8 mouse cellular contexts compared by ENCODE assay signal in genomic region chr10:81182336-81183333, GRCm38 (mm10). TPM values are rescaled to one million over a fixed set of nuclear protein-coding genes. Genes with fewer than 3 reads are reported as not detected.
A peak's percentile ranks its signal among the peaks of the same experiment; 100 is the strongest.
DNase-seq lines count a peak whose midpoint lies in the region; ATAC-seq lines count a peak whose summit lies in the region.

Gene Dapk3, plus strand, starts transcription at chr10:81183005.

- 4% methylated on average over 53 of the region's 53 CpGs for WGBS in hindbrain, embryonic 11.5 days

- H3K27ac ChIP-seq in hindbrain, embryonic 11.5 days (ENCODE audit: low read depth, low read length): peak within 1 kb of the TSS; percentile 65

- H3K27me3 ChIP-seq in hindbrain, embryonic 11.5 days (ENCODE audit: control insufficient read depth, insufficient read depth, low read length): no peaks in the 10 kb centered on the region

- peak; percentile 96 for ATAC-seq in hindbrain, embryonic 11.5 days (ENCODE audit: low FRiP score)

- no peaks in the 10 kb centered on the region for H3K9me3 ChIP-seq in hindbrain, embryonic 11.5 days (ENCODE audit: control insufficient read depth, low read length)

- H3K4me1 ChIP-seq in hindbrain, embryonic 11.5 days (replicated peaks; ENCODE audit: control insufficient read depth, insufficient read depth, low read length): peaks cover 4% of the 10 kb centered on the region

- DNase-seq in Muller cell, postnatal 12 days (ENCODE audit: inconsistent ontology term): peak; percentile 98
- peak; percentile 99 for DNase-seq in cerebellum, adult 9-11 months
- peak; percentile 99 for DNase-seq in frontal cortex, adult 2 months (ENCODE audit: extremely low spot score in 1 of 2, low spot score in 1 of 2)
- DNase-seq in hindbrain, embryonic 11.5 days (ENCODE audit: low spot score): peak; percentile 98
- DNase-seq in layer of hippocampus, postnatal 10 days (ENCODE audit: low spot score in 2 of 2): peak; percentile 96
- DNase-seq in lung, postnatal 10 days: peak; percentile 98
- peak; percentile 91 for DNase-seq in ovary, postnatal 36 days (ENCODE audit: low spot score)
- DNase-seq in thymus, postnatal 25 days: peak; percentile 94

- H3K4me2 ChIP-seq in hindbrain, embryonic 11.5 days (replicated peaks; ENCODE audit: low read depth, low read length): peak within 1 kb of the TSS; percentile 57

- peak within 1 kb of the TSS; percentile 78 for H3K4me3 ChIP-seq in hindbrain, embryonic 11.5 days (ENCODE audit: low read depth, low read length)

- H3K9ac ChIP-seq in hindbrain, embryonic 11.5 days (ENCODE audit: low read depth, low read length): peak within 1 kb of the TSS; percentile 73

- peaks cover 42% of the 10 kb centered on the region for H3K36me3 ChIP-seq in hindbrain, embryonic 11.5 days (ENCODE audit: control insufficient read depth, insufficient read depth, low read length)

RNA-seq across cellular contexts. Expression of gene Dapk3, which starts in this region (rescaled TPM):
- polyA plus RNA-seq in frontal cortex, adult 2 months (2012; rRNA removed): 75.3 and 76.8 TPM in 2 replicates
- polyA plus RNA-seq in hindbrain, embryonic 11.5 days (2014; fragmentation: Nextera tagmentation; extraction: Ambion mirVana): 49.9 and 53.3 TPM in 2 replicates
- total RNA-seq in layer of hippocampus, postnatal 10 days (2021): 10 to 100 TPM; 66.1 to 67.9 TPM

Comparison
In these comparisons a context has a peak if more than half of its experiments do, and no peak if none do; other contexts are left out.
1. Peak in every context shown above with its lines: DNase-seq, ATAC-seq, H3K4me3 ChIP-seq and H3K27ac ChIP-seq.